Mouse (Mus musculus) midbrain, postnatal 0 days (tissue): ENCODE measurements at regions not wholly inside any gene's neighbourhood (a gene's known extent, or its start where the extent isn't known, plus 50 kb on each side); places are given as distances from the start of the nearest gene placed in this dataset.

Source experiments
- ATAC-seq: fragments of 200-750 bp; cut with Nextera tagmentation; 2 replicates; pipeline ENCODE4 v1.8.0; 2017; ENCODE audit warnings: moderate number of reproducible peaks, mild to moderate bottlenecking, moderate TSS enrichment, moderate library complexity; ENCODE audit not compliant: low FRiP score
- DNase-seq: peaks from one replicate; pipeline ENCODE4 v3.0.0-alpha.2; 2015; ENCODE audit warnings: low spot score
- H3K27ac ChIP-seq: fragments of 300-500 bp; sonication (generic); 2 replicates; pipeline ENCODE4 v1.5.1; 2014; ENCODE audit warnings: low read depth, mild to moderate bottlenecking, low read length, mixed read lengths
- H3K27me3 ChIP-seq: fragments of 300-500 bp; sonication (generic); 2 replicates; pipeline ENCODE4 v1.6.1; 2014; ENCODE audit warnings: low read length, control low read depth, mixed read lengths; ENCODE audit not compliant: insufficient read depth
- H3K36me3 ChIP-seq: fragments of 300-500 bp; sonication (generic); 2 replicates; pipeline ENCODE4 v1.6.1; 2014; ENCODE audit warnings: low read length, control low read depth, mixed read lengths; ENCODE audit not compliant: insufficient read depth
- H3K4me1 ChIP-seq: fragments of 300-500 bp; sonication (generic); 2 replicates; pipeline ENCODE4 v1.6.1; 2014; ENCODE audit warnings: mild to moderate bottlenecking, control low read depth, antibody characterized with exemption, low read length, mixed read lengths; ENCODE audit not compliant: insufficient read depth
- H3K4me2 ChIP-seq: fragments of 300-500 bp; sonication (generic); 2 replicates; pipeline ENCODE4 v1.6.1; 2014; ENCODE audit warnings: low read depth, mild to moderate bottlenecking, low read length, mixed read lengths; ENCODE audit not compliant: poor library complexity, severe bottlenecking
- H3K4me3 ChIP-seq: fragments of 300-500 bp; sonication (generic); 2 replicates; pipeline ENCODE4 v1.5.1; 2014; ENCODE audit warnings: low read depth, mild to moderate bottlenecking, low read length, moderate library complexity
- H3K9ac ChIP-seq: fragments of 300-500 bp; sonication (generic); replicated peaks from 2 replicates; pipeline ENCODE4 v1.6.1; 2014; ENCODE audit warnings: mild to moderate bottlenecking, low read length, moderate library complexity, mixed read lengths; ENCODE audit not compliant: poor library complexity, severe bottlenecking
- H3K9me3 ChIP-seq: fragments of 300-500 bp; sonication (generic); 2 replicates; pipeline ENCODE4 v1.6.1; 2016; ENCODE audit warnings: low read length, control low read depth
- CTCF ChIP-seq: IDR thresholded peaks from 2 replicates; pipeline ENCODE4 v1.5.1; 2016; ENCODE audit warnings: antibody characterized with exemption, mild to moderate bottlenecking
- WGBS: fragments of 180-500 bp; shearing (Covaris S2); extraction: QIAGEN DNeasy Blood & Tissue Kit; methylation state at CpG from one replicate; pipeline ENCODE4 v1.1.7; 2014; 5-methylcytosine and 5-hydroxymethylcytosine counted together

DNA sequence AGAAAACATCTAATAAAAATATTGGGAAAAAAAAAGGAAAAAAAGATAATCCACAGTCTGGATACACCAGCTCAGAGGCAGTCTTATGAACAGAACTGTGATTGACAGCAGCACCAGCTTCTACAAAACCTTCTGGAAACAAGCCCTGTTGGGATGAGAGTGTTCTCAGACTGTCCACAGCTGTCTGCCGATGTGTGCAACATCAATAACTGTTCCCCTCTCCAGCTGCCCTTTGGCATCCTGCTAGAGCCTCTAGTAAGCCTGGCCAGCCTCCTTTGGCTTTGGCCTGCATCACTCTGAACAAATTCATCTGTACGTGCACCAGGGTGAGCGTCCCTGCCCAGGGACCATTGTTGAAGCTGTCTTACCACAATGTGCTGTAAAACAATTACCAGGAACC is 137.0 kb upstream of the Irs2 start:
- 80% methylated on average over 3 of the region's 3 CpGs for whole genome bisulfite sequencing
- ATAC-seq (no peak), DNase-seq (no peak)
- no peak overlapping the region for H3K4me3 ChIP-seq
- H3K9me3 ChIP-seq: no peaks in the 10 kb centered on the region
- no peak overlapping the region for H3K27ac ChIP-seq
- no peak overlapping the region for H3K4me2 ChIP-seq
- H3K36me3 ChIP-seq: no peaks in the 10 kb centered on the region
- H3K27me3 ChIP-seq: no peaks in the 10 kb centered on the region
- no peak for TF ChIP-seq CTCF
- H3K9ac ChIP-seq: no peak overlapping the region
- H3K4me1 ChIP-seq: no peaks in the 10 kb centered on the region

- no peak for DNase-seq
- no peak for ATAC-seq
- Histone ChIP-seq H3K27me3 (no peaks in the 10 kb centered on the region), H3K27ac (no peak overlapping the region), H3K9me3 (no peaks in the 10 kb centered on the region), H3K4me1 (no peaks in the 10 kb centered on the region), H3K4me2 (no peak overlapping the region), H3K9ac (no peak overlapping the region), H3K4me3 (no peak overlapping the region), H3K36me3 (no peaks in the 10 kb centered on the region)
- TF ChIP-seq CTCF: no peak
- WGBS: 98% methylated on average over 1 of the region's 1 CpGs
Measured at GRCm38 (mm10) chr8:11140566-11140965, 132.3 kb upstream of the Irs2 start.

- Histone ChIP-seq H3K27me3 (no peaks in the 10 kb centered on the region), H3K27ac (no peak overlapping the region), H3K9ac (no peak overlapping the region), H3K9me3 (no peaks in the 10 kb centered on the region), H3K4me3 (no peak overlapping the region), H3K36me3 (no peaks in the 10 kb centered on the region), H3K4me1 (no peaks in the 10 kb centered on the region), H3K4me2 (no peak overlapping the region)
- ATAC-seq (no peak), DNase-seq (no peak)
- TF ChIP-seq CTCF: no peak
- 64% methylated on average over 2 of the region's 2 CpGs for WGBS
Measured at GRCm38 (mm10) chr8:11139294-11139693, 131.0 kb upstream of the Irs2 start.

- DNase-seq (no peak), ATAC-seq (no peak)
- H3K27me3 ChIP-seq: no peaks in the 10 kb centered on the region
- no peak overlapping the region for H3K4me2 ChIP-seq
- no peak for TF ChIP-seq CTCF
- WGBS: 96% methylated on average over 5 of the region's 5 CpGs
- no peaks in the 10 kb centered on the region for H3K4me1 ChIP-seq
- H3K9me3 ChIP-seq: no peaks in the 10 kb centered on the region
- H3K9ac ChIP-seq: no peak overlapping the region
- no peaks in the 10 kb centered on the region for H3K36me3 ChIP-seq
- no peak overlapping the region for H3K4me3 ChIP-seq
- no peak overlapping the region for H3K27ac ChIP-seq
Measured at GRCm38 (mm10) chr8:11138302-11139020, 130.2 kb upstream of the Irs2 start.

GRCm38 (mm10) chr8:11136566-11136965 is 128.3 kb upstream of the Irs2 start:
- WGBS: 95% methylated on average over 4 of the region's 4 CpGs
- Histone ChIP-seq H3K27me3 (no peaks in the 10 kb centered on the region), H3K9ac (no peak overlapping the region), H3K9me3 (no peaks in the 10 kb centered on the region), H3K36me3 (no peaks in the 10 kb centered on the region), H3K4me1 (no peaks in the 10 kb centered on the region), H3K27ac (no peak overlapping the region), H3K4me3 (no peak overlapping the region), H3K4me2 (no peak overlapping the region)
- TF ChIP-seq CTCF: no peak
- ATAC-seq (no peak), DNase-seq (no peak)

DNA sequence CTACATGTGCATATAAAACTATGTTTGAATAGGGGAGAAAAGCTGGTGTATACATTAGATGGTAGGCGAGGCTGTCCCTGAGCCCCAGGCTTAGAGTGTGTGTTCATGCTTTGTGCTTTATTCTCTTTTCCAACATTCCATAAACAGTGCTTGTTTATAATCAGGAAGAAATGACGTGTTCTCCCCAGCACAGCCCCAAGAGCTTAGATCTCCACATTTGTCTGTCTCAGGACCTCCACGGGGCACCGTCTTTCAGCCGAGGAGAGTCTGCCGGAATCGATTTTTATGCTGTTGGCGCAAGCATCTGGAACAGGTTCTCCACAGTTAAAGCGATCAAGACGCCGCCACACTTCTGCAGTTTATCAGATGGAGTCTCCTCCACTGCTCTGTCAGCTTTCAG is 126.9 kb upstream of the Irs2 start:
- no peak for TF ChIP-seq CTCF
- no peaks in the 10 kb centered on the region for H3K27me3 ChIP-seq
- no peaks in the 10 kb centered on the region for H3K4me1 ChIP-seq
- H3K27ac ChIP-seq: no peak overlapping the region
- no peaks in the 10 kb centered on the region for H3K9me3 ChIP-seq
- no peak overlapping the region for H3K4me2 ChIP-seq
- no peak overlapping the region for H3K9ac ChIP-seq
- DNase-seq (no peak), ATAC-seq (no peak)
- no peak overlapping the region for H3K4me3 ChIP-seq
- WGBS: 89% methylated on average over 11 of the region's 11 CpGs
- no peaks in the 10 kb centered on the region for H3K36me3 ChIP-seq
